Mouse (Mus musculus) G1E-ER4 (cell line): ENCODE measurements around the gene Pappa2. TPM values are rescaled to one million over a fixed set of nuclear protein-coding genes. Genes with fewer than 3 reads are reported as not detected.

Experiments used
- GATA1 ChIP-seq: IDR thresholded peaks from one replicate; pipeline ENCODE4 v1.8.0; 2012; ENCODE audit warnings: low read length, inconsistent platforms
- polyA plus RNA-seq: library from polyadenylated mRNA; stranded (reverse); fragments of >175 nt; gene quantifications from 2 replicates; pipeline ENCODE4 v1.2.3, GENCODE M21; 2012

Gene Pappa2
- polyA plus RNA-seq, 1 experiment = not detected

GRCm38 (mm10) chr1:158931202-158931827, 49.0 kb downstream of the Pappa2 start:
- TF ChIP-seq GATA1 = no peak

DNA sequence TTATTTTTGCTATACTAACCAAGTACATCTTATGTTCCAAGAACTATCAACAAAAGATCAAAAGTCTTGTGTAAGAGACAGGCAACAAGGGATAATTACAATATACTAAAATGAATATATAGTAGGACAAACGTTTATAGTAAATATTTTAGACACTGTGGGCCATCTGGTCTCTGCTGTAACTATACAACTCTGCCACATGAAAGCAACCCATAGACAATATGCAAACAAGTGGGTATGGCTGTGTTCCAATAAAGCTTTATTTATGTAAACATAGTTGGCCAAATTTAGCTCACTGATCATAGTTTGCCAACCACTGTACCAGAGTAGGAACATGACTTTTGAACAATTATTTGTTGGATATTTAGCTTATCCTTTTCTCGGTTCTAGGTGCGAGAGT, 50.9 kb downstream of the Pappa2 start:
- no peak for TF ChIP-seq GATA1

GRCm38 (mm10) chr1:158920451-158920850, 59.8 kb downstream of the Pappa2 start:
- TF ChIP-seq GATA1 = no peak

- no peak for TF ChIP-seq GATA1
These were observed 61.4 kb downstream of the Pappa2 start for GRCm38 (mm10) chr1:158918890-158919289.

DNA sequence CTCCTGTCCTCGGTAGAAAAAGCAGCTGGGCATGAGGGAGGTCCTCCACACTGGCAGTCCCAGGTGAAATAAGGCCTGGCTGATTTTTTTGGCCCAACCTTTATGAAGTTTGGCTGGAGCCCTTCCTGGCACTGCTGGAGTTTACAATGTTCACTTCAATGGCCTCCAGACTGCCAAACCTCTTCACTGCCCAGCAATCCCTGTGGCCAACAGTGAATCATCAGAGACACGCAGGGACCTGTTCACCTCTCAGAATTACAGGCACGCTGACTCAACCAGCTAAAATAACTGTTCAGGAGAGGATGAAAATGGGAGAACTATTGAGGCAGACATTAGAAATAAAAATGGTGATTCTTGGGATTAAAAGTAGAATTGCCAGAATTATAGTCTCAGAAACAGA, 63.2 kb downstream of the Pappa2 start:
- no peak for TF ChIP-seq GATA1

- no peak for TF ChIP-seq GATA1
These were observed 64.7 kb downstream of the Pappa2 start for GRCm38 (mm10) chr1:158915592-158915991.

DNA sequence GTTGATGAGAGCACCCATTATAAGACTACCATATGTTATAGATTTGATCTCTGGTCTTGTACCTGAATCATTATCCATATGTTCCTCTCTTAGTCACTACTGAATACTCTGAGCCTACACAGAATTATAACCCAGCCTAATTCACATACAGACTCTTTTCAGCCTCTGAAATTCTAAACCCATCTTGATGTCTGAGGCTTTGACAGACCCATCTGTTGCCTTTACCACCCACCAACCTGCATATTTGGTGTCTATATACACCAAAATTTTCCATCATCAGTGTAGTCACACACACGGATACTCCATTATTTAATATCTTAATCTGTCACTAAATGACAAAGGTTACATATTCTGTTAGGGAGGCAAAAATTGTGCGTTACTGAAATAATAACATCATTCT, 69.6 kb downstream of the Pappa2 start:
- no peak for TF ChIP-seq GATA1

GRCm38 (mm10) chr1:158897339-158897738, 83.0 kb downstream of the Pappa2 start:
- no peak for TF ChIP-seq GATA1

DNA sequence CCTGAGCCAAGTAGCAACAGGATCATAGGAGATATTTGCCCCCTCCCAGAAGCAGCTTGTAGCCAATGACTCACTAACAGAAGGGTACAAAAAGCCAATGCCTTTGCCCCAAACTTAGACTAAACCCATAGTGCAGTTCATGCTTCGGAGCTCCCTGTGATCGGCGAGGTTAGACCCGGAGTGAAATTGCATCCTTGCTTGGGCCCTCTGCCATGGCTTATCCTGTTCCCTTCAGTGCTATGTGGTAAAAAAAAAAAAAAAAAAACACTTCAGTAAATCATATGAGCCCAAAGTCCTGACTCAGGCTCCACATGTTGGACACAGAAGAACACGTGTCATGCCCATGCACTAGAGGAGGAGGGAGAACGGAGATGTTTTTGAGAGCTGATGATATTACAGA, 85.8 kb downstream of the Pappa2 start:
- TF ChIP-seq GATA1 = no peak

DNA sequence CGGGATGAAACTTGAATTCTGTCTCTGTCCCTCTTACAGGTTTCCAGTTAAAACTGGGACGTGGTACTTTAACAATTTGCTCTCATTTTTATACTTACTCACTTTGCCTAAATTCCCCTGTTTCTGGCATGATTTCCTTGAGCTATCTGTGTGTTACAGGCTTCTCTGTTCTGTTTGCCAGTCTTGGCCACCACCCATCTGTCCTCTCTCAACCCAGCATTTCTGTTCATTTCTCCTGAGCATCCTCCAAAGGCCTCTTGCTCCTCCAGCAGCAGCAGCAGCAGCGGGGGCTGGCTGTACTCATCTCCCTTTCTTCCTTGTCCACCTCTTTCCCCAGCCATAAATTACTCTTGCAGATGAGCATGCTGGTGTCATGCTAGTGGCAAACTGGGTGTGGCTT, 104.8 kb downstream of the Pappa2 start:
- TF ChIP-seq GATA1 = no peak

DNA sequence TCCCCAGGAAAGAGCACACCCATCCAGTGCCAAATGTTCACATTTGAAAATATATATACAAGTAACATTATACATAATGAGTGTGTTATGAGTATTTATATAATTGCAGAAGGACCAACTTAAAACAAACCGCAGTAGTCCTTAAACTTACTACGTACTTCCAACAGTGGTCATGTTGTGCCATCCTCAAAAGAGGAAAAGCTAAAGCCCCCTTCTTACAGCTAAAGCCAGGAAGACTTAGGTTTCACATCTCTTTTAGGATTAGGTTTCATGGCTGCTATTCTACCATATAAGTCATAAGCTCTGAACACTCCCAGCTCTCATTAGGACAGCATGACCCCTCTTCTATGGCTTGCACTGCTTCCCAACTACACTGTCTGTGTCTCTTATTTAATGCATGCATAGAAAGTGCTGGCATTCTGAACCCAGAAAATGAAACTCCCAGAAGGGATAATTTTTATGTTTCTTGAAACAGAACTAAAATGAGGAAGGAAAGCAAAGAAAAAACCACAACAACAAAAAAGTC, 105.7 kb downstream of the Pappa2 start:
- no peak for TF ChIP-seq GATA1

- TF ChIP-seq GATA1 = no peak
These were observed 106.7 kb downstream of the Pappa2 start for GRCm38 (mm10) chr1:158873631-158874030.

GRCm38 (mm10) chr1:158871401-158871800, 108.9 kb downstream of the Pappa2 start:
- no peak for TF ChIP-seq GATA1

GRCm38 (mm10) chr1:158860190-158860589, 120.1 kb downstream of the Pappa2 start:
- TF ChIP-seq GATA1 = no peak

- TF ChIP-seq GATA1 = no peak
These were observed 126.1 kb downstream of the Pappa2 start for GRCm38 (mm10) chr1:158853936-158854882.

GRCm38 (mm10) chr1:158852836-158853567, 127.3 kb downstream of the Pappa2 start:
- no peak for TF ChIP-seq GATA1
